Mouse (Mus musculus): ENCODE results near the gene Atg3.

DNA sequence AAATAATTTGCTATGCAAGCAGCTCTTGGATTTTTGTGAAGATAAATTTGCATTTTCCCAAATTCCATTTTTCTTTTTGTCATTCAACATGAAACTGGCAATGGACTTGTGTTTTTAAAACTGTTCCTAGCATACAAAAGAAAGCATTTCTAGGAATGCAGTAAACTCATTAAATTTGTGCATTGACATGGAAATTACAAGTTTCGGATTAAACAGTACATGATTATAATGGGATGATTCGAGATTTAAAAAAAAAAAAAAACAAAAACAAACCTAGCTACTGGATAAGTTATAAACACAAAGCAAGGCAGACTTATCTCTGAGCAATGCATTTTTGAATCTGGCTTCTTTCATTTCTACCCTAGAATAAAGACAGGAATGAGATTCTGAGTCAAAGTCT, 63.4 kb downstream of the Atg3 start:
- no peak for TF ChIP-seq CTCF (IDR thresholded peaks at IDR 0.05; ENCODE audit: control insufficient read depth, insufficient read depth, low read length)
- no peak for TF ChIP-seq POLR2A (IDR thresholded peaks at IDR 0.05; ENCODE audit: borderline replicate concordance, control insufficient read depth, low read depth, low read length)
